Mouse (Mus musculus) heart, embryonic 14.5 days (tissue): ENCODE measurements at regions not wholly inside any gene's neighbourhood (a gene's known extent, or its start where the extent isn't known, plus 50 kb on each side); places are given as distances from the start of the nearest gene placed in this dataset.

Source experiments
- ATAC-seq: fragments of 200-750 bp; cut with Nextera tagmentation; 2 replicates; pipeline ENCODE4 v1.8.0; 2017; ENCODE audit warnings: low read depth, moderate TSS enrichment; ENCODE audit not compliant: insufficient number of reproducible peaks, insufficient read depth, low FRiP score
- H3K27ac ChIP-seq, 2 experiments: fragments of 200-500 bp in 1 of 2; fragments of 300-500 bp in 1 of 2; sonication (generic) in 1 of 2; replicated peaks in 1 of 2; 2 replicates each; pipeline ENCODE4 v1.5.1; 2012 to 2014; ENCODE audit warnings: low read depth in 2 of 2, low read length in 2 of 2, control low read depth in 1 of 2, mild to moderate bottlenecking in 1 of 2, mixed read lengths in 1 of 2; ENCODE audit not compliant: control insufficient read depth in 1 of 2, insufficient read depth in 1 of 2
- H3K27me3 ChIP-seq: fragments of 300-500 bp; sonication (generic); 2 replicates; pipeline ENCODE4 v1.6.1; 2014; ENCODE audit warnings: mild to moderate bottlenecking, low read length, control low read depth; ENCODE audit not compliant: control insufficient read depth, insufficient read depth
- H3K36me3 ChIP-seq: fragments of 300-500 bp; sonication (generic); 2 replicates; pipeline ENCODE4 v1.6.1; 2014; ENCODE audit warnings: mild to moderate bottlenecking, control low read depth, low read length, mixed read lengths; ENCODE audit not compliant: control insufficient read depth, insufficient read depth
- H3K4me1 ChIP-seq, 2 experiments: fragments of 200-500 bp in 1 of 2; fragments of 300-500 bp in 1 of 2; sonication (generic) in 1 of 2; 2 replicates each; pipeline ENCODE4 v1.6.1; 2012 to 2014; ENCODE audit warnings: low read length in 2 of 2, control low read depth in 1 of 2, mixed read lengths in 1 of 2; ENCODE audit not compliant: control insufficient read depth in 2 of 2, insufficient read depth in 2 of 2
- H3K4me2 ChIP-seq: fragments of 300-500 bp; sonication (generic); 2 replicates; pipeline ENCODE4 v1.6.1; 2014; ENCODE audit warnings: mild to moderate bottlenecking, low read length
- H3K4me3 ChIP-seq, 2 experiments: fragments of 200-500 bp in 1 of 2; fragments of 300-500 bp in 1 of 2; sonication (generic) in 1 of 2; 2 replicates each; pipeline ENCODE4 v1.5.1; 2012 to 2014; ENCODE audit warnings: low read length in 2 of 2, mild to moderate bottlenecking in 2 of 2, control low read depth in 1 of 2, low read depth in 1 of 2, moderate library complexity in 1 of 2; ENCODE audit not compliant: control insufficient read depth in 1 of 2, insufficient read depth in 1 of 2
- H3K9ac ChIP-seq: fragments of 300-500 bp; sonication (generic); 2 replicates; pipeline ENCODE4 v1.6.1; 2014; ENCODE audit warnings: mild to moderate bottlenecking, low read length
- H3K9me3 ChIP-seq: fragments of 300-500 bp; sonication (generic); 2 replicates; pipeline ENCODE4 v1.6.1; 2016; ENCODE audit warnings: low read length, control low read depth; ENCODE audit not compliant: control insufficient read depth
- WGBS: fragments of 180-500 bp; shearing (Covaris S2); extraction: QIAGEN DNeasy Blood & Tissue Kit; methylation state at CpG from one replicate; pipeline ENCODE4 v1.1.7; 2014; 5-methylcytosine and 5-hydroxymethylcytosine counted together

DNA sequence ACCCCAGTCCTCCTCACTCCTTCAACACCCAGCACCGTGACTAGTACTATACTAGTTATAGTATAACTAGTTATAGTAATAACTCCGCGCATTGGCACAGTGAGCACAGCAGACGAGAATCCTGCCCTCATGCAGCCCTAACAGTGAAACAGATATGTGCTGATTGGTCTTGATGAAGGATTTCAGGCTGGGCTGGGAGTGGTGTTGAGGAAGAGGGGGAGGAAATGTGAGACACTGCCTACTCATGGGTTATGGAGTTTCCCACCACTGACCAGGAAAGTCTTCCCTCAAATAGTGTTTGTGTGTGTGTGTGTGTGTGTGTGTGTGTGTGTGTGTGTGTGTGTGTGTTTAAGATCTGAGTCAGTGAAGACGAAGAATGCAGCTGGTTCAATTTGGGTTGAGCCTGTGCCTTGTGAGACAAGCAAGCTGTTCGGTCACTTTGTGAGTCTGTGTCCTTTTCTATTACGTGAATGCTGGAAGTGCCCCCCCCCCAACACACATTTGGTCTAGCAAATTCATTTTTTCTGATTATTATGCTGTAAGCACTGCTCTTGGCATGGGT is 185.9 kb upstream of the Kit start:
- no peak overlapping the region for H3K27ac ChIP-seq
- no peaks in the 10 kb centered on the region; a peak in 2 of 4 replicates for H3K4me1 ChIP-seq
- H3K36me3 ChIP-seq, result no peaks in the 10 kb centered on the region
- H3K4me3 ChIP-seq, result no peak overlapping the region
- H3K9me3 ChIP-seq, result no peaks in the 10 kb centered on the region
- H3K9ac ChIP-seq, result no peak overlapping the region
- WGBS, result 80% methylated on average over 7 of the region's 7 CpGs
- H3K27me3 ChIP-seq, result no peaks in the 10 kb centered on the region
- no peak overlapping the region for H3K4me2 ChIP-seq
- ATAC-seq, result no peak

- H3K4me3 ChIP-seq, result no peak overlapping the region
- no peaks in the 10 kb centered on the region for H3K36me3 ChIP-seq
- no peak overlapping the region for H3K4me2 ChIP-seq
- H3K9me3 ChIP-seq, result no peaks in the 10 kb centered on the region
- H3K9ac ChIP-seq, result no peak overlapping the region
- H3K27me3 ChIP-seq, result no peaks in the 10 kb centered on the region
- no peak overlapping the region for H3K27ac ChIP-seq
- ATAC-seq, result no peak
- WGBS, result 63% methylated on average over 7 of the region's 7 CpGs
- H3K4me1 ChIP-seq, result no peaks in the 10 kb centered on the region; a peak in 2 of 4 replicates
Observed at GRCm38 (mm10) chr5:75389433-75389971, 185.2 kb upstream of the Kit start.

DNA sequence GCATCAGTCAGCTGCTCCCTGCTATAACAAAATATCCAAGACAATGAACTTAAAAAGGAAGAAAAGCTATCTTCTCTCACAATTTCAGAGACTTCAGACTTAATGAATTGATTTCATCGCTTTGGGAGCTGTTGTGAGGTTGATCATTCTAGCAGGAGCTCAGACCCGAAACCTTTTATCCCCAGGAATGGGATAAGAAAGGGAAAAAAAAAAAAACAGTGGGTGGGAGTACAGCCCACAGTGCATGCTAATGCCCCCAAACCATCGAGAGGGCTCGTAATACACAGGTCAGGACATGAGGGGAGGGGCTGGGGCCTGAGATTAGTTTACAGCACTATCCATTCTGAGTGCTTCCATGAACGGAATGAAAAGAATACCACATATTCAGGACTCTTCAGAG is 175.9 kb upstream of the Kit start:
- WGBS, result 77% methylated on average over 5 of the region's 5 CpGs
- Histone ChIP-seq H3K9me3 (no peaks in the 10 kb centered on the region), H3K4me3 (no peak overlapping the region), H3K4me1 (no peaks in the 10 kb centered on the region), H3K36me3 (no peaks in the 10 kb centered on the region), H3K9ac (no peak overlapping the region), H3K4me2 (no peak overlapping the region), H3K27me3 (no peaks in the 10 kb centered on the region), H3K27ac (no peak overlapping the region)
- no peak for ATAC-seq

GRCm38 (mm10) chr5:75401734-75402133 is 173.0 kb upstream of the Kit start:
- Histone ChIP-seq H3K4me1 (no peaks in the 10 kb centered on the region), H3K9me3 (no peaks in the 10 kb centered on the region), H3K27ac (no peak overlapping the region), H3K36me3 (no peaks in the 10 kb centered on the region), H3K9ac (no peak overlapping the region), H3K4me2 (no peak overlapping the region), H3K27me3 (no peaks in the 10 kb centered on the region), H3K4me3 (no peak overlapping the region)
- WGBS, result 79% methylated on average over 3 of the region's 3 CpGs
- no peak for ATAC-seq

GRCm38 (mm10) chr5:75402631-75403030 is 172.1 kb upstream of the Kit start:
- Histone ChIP-seq H3K9me3 (no peaks in the 10 kb centered on the region), H3K27ac (no peak overlapping the region), H3K27me3 (no peaks in the 10 kb centered on the region), H3K4me2 (no peak overlapping the region), H3K36me3 (no peaks in the 10 kb centered on the region), H3K9ac (no peak overlapping the region), H3K4me1 (no peaks in the 10 kb centered on the region), H3K4me3 (no peak overlapping the region)
- no peak for ATAC-seq
- WGBS, result 70% methylated on average over 3 of the region's 3 CpGs

- Histone ChIP-seq H3K9ac (no peak overlapping the region), H3K4me2 (no peak overlapping the region), H3K4me1 (no peaks in the 10 kb centered on the region), H3K27me3 (no peaks in the 10 kb centered on the region), H3K9me3 (no peaks in the 10 kb centered on the region), H3K4me3 (no peak overlapping the region), H3K27ac (no peak overlapping the region), H3K36me3 (no peaks in the 10 kb centered on the region)
- WGBS, result 83% methylated on average over 5 of the region's 5 CpGs
- no peak for ATAC-seq
Observed at GRCm38 (mm10) chr5:75403531-75403930, 171.2 kb upstream of the Kit start.

GRCm38 (mm10) chr5:75404601-75405285 is 170.0 kb upstream of the Kit start:
- H3K36me3 ChIP-seq, result no peaks in the 10 kb centered on the region
- H3K4me3 ChIP-seq, result no peak overlapping the region
- no peak for ATAC-seq
- H3K27me3 ChIP-seq, result no peaks in the 10 kb centered on the region
- no peak overlapping the region for H3K4me2 ChIP-seq
- H3K27ac ChIP-seq, result no peak overlapping the region
- 66% methylated on average over 9 of the region's 9 CpGs for WGBS
- no peaks in the 10 kb centered on the region for H3K4me1 ChIP-seq
- no peak overlapping the region for H3K9ac ChIP-seq
- H3K9me3 ChIP-seq, result no peaks in the 10 kb centered on the region

GRCm38 (mm10) chr5:75405496-75405895 is 169.2 kb upstream of the Kit start:
- 61% methylated on average over 7 of the region's 7 CpGs for WGBS
- Histone ChIP-seq H3K27ac (no peak overlapping the region), H3K27me3 (no peaks in the 10 kb centered on the region), H3K9ac (no peak overlapping the region), H3K4me3 (no peak overlapping the region), H3K9me3 (no peaks in the 10 kb centered on the region), H3K4me1 (no peaks in the 10 kb centered on the region), H3K4me2 (no peak overlapping the region), H3K36me3 (no peaks in the 10 kb centered on the region)
- ATAC-seq, result no peak
